Mouse (Mus musculus): ENCODE data around the gene Sergef.

The Sergef gene

DNA sequence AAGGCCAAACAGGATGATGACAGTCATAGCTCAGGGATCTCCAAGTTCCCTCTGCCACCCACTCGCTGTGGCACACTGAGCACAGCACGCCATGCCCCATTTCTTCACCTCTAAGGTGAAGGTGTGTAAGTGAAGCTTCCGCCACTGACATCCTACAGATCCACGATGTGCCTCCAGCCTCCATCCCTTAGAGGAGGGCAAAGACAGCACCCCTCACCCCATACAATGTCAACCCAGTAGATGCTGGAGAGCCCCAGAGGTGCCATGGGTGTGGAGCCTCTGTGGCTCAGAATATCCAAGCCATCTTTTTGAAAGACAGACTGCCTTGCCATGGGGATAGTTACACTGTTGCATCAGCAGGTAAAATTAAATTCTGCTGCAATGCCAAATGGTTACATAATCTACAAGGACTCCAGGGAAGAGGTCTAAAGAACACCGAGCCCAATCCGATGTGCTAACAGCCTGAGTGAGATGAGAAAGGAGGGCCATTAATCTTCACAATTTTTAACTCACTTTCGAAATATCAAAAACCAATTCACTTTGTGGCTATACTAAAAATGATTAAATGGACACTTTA, 23.1 kb downstream of the Sergef start:
- DNase-seq (ENCODE audit: low spot score), result no peak

DNA sequence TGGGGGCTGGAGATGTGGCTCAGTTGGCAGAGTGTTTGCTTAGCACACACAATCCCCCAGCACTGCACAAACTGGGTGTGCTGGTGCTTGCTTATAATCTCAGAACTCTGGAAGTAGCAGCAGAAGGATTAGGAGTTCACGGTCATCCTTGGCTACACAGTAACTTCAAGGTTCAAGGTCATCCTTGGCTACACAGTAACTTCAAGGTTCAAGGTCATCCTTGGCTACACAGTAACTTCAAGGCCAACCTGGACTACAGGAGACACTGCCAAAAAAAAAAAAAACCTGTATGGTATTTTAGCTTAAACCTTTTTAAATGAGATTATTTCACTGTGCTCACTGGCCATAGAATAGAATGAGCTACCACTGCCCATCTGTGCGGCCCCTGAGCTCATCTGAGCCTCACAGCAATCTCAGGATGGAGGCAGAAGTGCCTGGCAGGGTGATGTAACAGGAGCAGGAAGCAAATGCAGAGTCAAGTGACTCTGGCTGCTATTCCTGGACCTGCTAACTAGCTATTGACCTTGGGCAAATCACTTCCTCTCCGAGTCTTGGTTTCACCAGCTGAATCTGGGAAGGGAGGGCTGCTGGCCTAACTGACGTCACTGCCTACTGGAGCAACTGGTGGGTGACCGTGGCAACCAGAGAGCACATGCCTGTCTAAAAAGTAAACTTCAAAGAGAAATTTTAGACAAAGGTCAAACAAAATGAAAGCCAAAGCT, 24.2 kb downstream of the Sergef start:
- no peak for DNase-seq (ENCODE audit: low spot score)

DNA sequence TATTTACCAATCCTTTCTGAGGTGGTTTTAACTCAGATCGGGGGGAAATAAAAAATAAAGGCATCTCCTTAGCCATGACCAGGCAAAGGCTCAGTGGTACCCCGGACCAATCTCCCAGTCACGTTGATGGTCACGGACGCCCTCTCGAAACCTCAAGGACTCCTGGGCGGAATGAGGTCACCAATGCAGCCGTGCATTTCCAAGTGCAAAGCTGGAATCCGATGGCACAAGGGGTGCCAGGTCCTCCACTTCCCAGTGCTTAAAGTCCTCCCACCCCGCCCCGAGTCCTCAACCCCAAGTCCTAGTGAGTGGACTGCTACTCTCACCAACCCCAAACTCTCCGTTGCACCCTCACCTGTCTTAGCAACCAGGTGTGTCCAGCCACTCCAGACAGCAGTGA, 25.3 kb downstream of the Sergef start:
- DNase-seq (ENCODE audit: low spot score), result no peak

DNA sequence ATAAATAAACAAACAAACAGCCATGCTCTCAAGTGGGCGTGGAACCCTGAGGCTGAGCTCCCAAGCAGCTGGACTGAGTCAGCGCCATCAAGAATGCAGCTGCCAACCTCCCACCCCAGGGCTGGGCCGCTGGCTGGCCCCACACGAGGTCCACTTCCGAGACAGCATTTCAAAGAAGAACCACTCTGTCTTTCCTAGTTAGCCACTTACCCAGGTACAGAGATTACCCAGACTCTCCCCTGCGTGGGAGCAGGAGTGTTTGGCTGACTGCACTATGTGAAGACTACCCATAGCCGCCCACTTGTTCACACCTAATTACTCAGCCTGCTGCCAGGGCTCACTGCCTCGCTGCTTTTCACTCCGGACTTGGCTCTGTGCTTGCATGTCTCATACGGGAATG, 26.5 kb downstream of the Sergef start:
- DNase-seq (ENCODE audit: low spot score), result no peak

DNA sequence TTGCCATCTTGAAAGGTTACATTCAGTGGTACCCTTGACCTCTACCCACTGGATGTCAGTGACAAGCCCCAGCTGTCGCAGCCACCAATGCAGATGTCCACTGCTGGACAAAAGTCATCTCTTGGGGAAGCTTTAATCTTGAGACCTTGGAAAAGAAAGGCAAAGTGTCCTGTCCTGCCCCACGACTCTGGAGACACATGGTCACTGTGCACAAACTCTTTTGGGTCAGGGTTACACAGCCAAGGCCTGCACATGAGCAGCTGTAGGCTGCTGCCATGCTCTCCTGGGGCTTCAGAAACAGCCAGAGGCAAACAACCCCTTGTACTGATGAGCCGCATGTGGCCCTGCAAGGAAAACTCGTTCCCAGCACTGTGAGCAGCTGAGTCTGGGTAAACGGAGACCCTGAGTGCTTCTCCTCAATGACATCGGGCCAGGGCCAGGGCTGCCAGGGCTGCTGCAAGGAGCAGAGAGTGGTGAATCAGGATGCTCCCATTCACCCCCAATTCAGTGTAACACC, 27.1 kb downstream of the Sergef start:
- DNase-seq (ENCODE audit: low spot score), result no peak

DNA sequence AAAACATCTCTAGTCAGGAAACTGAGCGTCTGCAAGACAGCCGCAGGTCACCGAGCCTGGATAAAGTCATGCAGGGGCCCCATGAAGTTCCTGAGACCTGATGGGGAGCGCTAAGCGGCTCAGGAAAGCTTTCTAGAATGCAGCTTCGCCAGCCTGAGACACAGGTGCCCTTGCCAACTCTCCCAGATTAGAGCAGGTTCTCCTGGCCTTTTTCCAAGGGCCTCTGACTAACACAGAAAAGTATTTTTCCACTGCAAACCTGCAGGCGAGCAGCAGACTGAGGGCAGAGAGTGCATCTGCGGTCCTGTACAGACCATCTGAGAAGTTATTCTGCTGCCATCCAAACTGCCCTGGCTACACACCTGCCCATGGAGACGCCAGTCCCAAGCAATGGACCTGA, 27.6 kb downstream of the Sergef start:
- DNase-seq (ENCODE audit: low spot score), result no peak

DNA sequence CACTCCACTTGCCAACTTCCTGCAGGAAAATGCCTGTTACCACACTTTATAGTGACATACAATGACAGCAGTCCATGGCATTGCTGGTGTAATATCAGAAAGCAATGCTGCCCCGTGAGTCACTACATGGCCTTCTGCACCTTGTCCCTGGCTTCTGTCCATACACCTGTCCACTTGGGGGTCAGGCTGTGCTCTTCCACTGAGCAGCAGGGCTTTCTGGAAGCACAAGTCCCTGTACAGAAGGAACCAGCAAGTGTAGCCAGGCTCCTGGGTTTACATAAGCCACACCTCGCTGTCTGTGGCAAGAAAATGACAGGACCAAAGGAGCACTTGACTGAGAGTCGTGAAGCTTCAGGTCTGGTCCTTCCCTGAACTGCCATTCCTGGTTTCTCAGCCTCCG, 30.3 kb downstream of the Sergef start:
- DNase-seq (ENCODE audit: low spot score), result no peak

DNA sequence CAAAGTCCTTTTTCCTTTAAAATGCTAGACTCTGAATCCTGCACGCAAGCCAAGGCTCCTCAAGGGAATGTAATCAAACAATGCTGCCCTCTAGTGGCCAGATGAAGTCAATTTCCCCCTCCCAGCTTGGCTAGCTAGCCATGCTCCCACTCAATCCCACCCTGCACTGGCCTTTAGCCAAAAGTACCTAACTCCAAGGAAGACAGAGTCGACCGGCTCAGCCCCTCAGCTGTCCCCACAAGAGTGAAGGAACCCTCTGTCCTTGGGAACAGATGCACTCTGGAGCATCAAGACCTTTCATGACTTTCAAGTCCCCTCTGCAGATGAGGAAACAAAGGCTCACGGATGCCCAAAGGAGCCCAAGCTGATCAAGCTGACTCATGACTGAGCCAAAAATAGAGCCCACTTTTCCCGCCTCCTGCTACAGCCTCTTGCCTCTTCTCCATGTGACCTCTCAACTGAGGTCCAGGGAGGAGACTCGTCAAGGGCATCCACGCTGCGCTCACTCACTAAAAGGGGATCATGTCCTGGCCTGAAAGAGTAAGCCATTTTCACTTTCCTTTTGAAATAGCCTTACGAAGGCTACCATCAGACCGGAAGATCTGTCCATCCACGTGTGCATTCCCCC, 32.1 kb downstream of the Sergef start:
- DNase-seq (ENCODE audit: low spot score), result peak; percentile 65

DNA sequence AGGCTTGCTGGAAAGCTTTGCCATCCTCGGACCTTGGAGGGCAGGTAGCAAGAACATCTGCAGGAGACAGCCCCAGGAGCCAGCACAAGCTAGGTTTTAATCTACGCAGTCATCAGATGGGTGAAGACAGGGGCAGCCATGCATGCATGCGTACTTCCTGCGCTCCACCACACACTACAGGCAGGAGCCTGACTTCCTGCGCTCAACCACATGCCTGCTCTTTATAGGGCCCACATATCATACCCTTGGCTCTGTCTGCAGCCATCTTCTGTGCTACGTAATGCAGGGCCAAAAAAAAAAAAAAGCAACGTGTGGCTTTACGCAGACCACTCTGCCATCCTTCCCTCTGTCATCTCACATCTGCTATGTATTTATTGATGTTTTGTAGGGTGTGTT, 32.6 kb downstream of the Sergef start:
- no peak for DNase-seq (ENCODE audit: low spot score)

DNA sequence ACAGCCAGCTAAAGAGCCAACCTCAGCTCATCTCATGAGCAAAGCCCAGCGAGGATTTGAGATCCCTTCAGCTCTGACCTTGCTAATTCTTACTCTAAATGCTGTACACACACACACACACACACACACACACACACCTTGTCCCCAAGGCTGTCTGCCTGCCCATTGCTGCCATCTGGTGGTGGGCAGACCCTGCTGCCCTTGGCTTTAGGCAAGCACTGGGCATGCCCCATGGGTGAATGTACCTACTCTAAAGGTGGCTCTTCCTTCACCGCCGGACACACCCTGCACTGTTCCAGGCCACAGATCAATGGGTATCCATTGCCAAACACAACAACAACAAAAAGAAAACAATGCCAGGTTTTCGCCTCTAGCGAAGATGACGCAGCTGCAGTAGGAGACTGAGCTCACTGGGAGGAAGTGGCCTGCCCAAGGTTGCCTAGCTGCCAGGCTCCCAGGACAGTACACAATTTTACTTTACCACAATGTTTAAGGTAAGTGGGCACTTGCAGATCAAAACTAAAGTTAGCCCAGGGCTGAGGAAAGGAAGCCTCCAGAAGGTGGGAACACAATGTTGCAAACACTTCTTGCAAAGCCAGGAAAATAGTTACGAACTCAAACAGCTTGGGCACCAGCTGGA, 33.1 kb downstream of the Sergef start:
- DNase-seq (ENCODE audit: low spot score), result peak; percentile 58

DNA sequence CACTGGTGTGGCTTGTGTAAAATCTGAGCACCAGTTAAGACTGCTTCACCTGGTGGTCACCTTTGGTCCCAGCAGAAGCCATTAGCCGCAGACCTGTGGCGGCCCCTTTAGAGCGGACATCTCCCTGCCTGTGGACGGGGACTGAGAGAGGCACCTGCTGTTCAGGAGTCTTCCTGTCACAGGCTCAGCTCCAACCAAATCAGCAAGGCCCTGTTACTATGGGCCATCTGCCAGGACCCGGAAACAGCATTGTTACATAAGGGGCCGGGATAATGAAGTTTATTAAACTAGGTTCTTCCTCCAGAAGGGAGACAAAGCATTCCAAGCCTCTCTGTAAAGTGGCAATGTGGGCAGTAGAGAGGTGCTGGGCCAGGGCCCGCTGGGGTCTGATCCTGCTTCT, 36.6 kb downstream of the Sergef start:
- DNase-seq (ENCODE audit: low spot score), result no peak

DNA sequence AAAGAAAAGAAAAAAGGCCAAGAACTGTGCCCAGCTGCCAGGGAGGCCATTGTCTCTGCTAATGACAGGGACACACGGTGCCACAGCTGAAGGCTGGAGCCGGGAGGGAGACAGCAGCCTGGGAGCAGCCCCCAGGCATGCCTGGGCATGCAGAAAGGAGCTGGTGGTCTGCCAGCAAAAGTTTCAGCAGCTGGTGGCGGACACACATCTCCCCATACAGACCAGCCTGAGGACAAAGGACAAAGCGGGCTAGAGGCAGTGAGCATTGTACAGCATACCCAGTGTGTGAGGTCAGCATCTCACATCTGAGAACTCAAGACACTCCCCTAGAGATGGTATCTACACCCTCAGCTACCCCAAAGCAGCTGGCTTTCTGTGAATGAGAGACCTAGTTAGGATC, 37.5 kb downstream of the Sergef start:
- no peak for DNase-seq (ENCODE audit: low spot score)

DNA sequence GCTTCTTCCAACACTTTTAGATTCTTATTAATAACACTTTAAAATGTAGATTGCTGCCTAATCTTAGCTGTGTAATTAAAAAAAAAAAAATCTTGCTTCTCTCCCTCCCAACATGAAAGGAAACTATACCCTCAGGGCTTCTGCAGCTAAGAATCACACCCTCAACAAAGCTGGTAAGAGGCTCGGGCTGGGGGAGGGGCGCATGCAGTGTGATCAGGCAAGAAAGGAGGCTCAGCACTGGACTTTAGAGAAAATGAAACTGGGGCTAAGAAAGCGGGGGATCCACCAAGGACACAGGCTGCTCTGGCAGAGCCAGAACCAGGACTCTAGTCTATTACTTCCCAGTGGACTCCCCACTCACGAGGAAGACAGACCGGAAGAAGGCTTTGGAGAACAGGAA, 38.5 kb downstream of the Sergef start:
- DNase-seq (ENCODE audit: low spot score), result no peak

DNA sequence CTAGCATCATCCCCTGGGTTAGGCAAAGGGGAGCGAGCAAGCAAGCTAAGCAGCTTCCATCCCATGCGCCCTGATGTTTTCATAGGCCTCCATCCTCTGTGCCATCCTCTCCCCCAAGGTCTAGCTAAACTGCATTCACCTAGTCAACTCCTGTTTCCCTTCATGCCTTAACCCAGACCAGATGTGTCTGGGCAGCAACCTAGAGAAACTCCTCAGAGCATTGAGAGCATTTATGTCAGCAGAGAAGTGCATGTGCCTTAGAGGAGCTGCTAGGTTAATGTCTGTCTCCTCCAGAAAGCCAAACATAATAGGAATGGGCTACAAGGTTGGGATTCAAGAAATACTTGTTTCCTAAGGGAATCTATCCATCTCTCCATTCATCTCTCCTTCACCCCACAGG, 42.6 kb downstream of the Sergef start:
- no peak for DNase-seq (ENCODE audit: low spot score)

DNA sequence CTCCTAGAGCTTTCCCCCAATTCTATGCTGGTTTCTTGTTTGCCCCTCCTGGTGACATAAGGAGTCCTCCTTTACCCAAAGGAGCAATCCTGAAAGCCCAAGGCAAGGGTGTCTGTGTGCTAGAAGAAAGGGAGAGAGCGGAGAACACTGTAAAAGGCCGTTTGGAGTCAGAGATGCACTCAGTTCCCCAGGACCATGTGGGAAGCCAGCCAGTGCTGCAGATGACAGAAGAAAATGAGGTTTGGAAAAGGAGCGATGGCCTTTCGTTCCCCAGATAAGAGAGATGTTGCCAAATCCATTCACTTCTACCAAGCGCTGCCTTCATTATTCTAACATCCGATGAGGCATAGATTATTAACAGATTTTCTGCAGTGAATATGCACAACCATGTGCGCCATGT, 48.1 kb downstream of the Sergef start:
- no peak for DNase-seq (ENCODE audit: low spot score)

DNA sequence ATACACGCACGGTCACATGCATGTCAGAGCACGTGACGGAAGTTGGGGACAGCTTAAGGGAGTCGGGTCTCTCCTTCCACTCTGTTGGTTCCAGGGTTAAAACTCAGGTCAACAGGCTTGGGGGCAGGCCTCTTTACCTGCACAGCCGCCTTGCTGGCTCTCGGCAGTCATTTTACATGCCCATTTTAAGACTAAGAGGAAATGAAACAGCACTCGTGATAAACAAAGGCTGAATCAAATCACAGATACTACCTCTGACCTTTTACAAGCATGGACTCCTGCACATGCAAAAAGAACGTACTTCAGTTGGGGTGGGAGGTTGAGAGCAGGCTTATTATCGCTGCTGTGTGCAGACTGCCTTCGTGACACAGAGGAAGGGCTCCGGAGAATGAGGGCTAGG, 50.4 kb downstream of the Sergef start:
- DNase-seq (ENCODE audit: low spot score), result no peak

DNA sequence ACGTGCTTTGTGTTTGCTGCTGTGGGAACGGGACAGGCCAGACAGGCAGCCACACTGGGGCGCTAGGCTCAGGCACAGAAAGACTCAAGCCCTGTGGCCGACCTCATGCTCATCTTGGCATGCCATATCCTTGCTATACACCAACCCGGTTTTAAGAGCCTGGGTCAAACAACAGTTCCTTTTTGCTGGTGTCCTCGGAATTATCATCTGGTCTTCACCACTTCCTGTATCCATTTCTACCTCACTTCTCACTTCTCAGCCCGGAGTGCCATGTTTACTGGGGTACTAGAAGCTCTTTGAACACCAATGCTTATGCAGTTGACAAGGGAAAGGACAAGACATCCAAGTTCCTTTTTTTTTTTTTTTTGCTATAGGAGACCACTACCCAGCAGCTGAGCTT, 51.6 kb downstream of the Sergef start:
- no peak for DNase-seq (ENCODE audit: low spot score)

DNA sequence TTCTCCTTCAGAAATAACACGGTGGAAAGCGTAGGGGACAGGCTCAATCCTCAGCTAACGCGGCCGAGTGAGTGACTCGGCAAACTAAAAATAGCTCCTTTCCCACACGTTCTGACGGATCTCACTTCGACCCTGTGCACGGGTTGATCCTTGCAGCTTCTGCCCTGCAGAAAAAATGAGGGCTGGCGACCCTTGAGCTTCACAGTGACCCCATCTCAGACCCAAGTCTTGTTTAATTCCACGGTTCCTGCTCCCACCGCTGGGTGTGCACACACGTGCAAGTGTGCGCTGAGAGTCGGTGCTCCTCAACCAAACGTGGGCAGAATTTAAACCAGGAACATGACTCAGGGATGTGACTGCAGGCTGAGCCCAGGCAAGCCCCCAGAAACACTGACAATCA, 52.1 kb downstream of the Sergef start:
- DNase-seq (ENCODE audit: low spot score), result no peak

DNA sequence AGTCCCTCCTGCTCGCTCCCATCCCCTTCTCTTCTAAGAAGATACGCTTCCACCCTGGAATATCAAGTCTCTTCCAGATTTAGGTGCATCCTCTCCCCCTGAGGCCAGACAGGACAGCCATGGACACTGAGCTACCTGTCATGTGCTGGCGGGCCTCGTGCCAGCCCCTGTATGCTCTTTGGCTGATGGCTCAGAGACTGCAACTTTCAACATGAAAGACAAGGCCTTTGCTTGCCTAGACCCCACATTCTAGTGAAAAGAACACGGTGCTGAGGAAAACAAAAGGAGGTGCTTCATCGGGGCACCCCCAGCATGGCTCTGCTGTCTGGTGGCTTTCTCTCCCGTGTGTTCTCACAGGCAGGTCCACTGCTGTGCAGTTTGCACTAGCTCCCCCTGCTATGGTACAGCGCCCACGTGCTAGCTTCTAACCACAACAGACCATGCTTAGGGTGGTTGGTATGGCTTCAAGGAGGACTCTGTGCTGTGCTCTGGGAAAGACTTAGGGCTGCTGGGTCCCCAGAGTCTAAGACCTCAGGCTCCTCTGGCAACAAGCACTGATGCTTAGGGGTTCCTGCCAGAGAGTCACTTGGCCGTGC, 52.9 kb downstream of the Sergef start:
- no peak for DNase-seq (ENCODE audit: low spot score)

DNA sequence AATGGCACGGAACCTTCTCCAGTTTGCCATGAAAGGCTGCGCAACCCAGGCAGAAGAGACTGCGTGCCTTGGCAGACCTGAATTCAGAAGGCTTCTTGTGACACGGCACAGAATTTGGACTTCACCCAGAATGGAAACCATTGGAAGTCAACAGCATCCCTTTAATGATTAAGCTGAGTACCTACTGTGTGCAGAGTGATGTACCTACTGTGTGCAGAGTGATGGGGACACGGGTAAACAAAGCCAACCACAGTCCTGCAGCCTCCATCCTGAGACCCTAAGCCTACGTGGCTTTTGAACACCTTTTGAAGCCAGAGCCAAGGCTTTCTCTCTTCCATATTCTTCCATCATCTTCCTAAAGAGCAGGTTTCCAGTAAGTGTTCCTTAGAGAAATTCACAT, 56.9 kb downstream of the Sergef start:
- DNase-seq (ENCODE audit: low spot score), result no peak

DNA sequence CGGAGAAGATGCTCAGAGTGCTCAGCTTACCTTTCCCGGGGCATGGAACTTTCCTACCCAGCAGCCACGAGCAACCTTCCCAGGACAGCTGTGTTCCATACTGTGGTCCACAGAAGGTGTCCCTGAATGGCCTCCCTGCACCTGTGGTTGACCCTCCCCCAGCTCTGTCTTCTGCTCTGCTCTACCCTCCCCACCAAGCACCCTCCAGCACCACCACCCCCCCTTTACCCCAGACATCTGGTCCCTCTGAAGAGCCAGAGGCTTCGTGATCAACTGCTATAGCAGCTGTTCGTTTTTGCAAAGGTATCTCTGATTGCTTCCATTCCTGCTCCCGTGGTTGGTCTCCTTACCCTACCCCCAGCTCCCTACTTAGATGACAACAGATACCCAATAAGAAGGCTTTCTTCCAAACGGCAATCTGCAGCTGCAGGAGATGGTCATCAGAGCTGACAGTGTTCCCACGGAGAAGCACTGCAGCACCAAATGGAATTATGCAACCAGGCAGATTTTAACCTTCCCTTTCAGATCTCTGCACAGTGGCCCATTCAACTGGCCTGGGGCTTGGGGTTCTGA, 58.2 kb downstream of the Sergef start:
- DNase-seq (ENCODE audit: low spot score), result no peak

DNA sequence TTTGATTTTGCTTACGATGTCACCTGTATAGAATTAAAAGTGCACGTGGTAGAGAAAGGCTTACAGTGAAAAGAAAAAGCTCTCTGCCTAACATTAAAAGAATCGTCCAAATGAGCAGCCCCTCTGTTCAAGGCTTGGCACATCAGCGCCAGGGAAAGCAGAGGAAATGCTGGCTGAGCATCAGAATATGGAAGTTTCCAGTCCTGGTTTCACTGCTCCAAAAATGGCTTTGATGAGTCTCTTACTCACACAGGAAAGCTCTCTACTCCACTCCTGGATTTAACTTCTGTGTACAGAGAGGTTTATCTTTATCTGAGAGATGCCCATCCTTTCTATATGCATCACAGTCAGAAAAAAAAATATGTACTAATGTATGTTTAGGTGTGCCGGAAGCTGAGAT, 61.5 kb downstream of the Sergef start:
- DNase-seq (ENCODE audit: low spot score), result no peak

Data from adipocyte (in vitro differentiated cells).